Mouse (Mus musculus) thymus, adult 2 months (tissue): ENCODE measurements around the gene Plekhd1. TPM values are rescaled to one million over a fixed set of nuclear protein-coding genes. Genes with fewer than 3 reads are reported as not detected.

Experiments used
- DNase-seq: peaks from one replicate; pipeline ENCODE4 v3.0.0; 2021
- H3K27ac ChIP-seq: fragments of 200-500 bp; 2 replicates; pipeline ENCODE4 v1.5.1; 2012; ENCODE audit warnings: low read length, control low read depth; ENCODE audit not compliant: control insufficient read depth, insufficient read depth
- H3K27me3 ChIP-seq: fragments of 200-500 bp; 2 replicates; pipeline ENCODE4 v1.6.1; 2012; ENCODE audit warnings: mild to moderate bottlenecking, low read length, moderate library complexity, mixed read lengths; ENCODE audit not compliant: control insufficient read depth, insufficient read depth
- H3K36me3 ChIP-seq: fragments of 200-500 bp; 2 replicates; pipeline ENCODE4 v1.6.1; 2012; ENCODE audit warnings: mild to moderate bottlenecking, low read length, moderate library complexity; ENCODE audit not compliant: control insufficient read depth, insufficient read depth
- H3K4me1 ChIP-seq: fragments of 200-500 bp; replicated peaks from 2 replicates; pipeline ENCODE4 v1.6.1; 2012; ENCODE audit warnings: low read length; ENCODE audit not compliant: control insufficient read depth, insufficient read depth
- H3K4me3 ChIP-seq: fragments of 200-500 bp; 2 replicates; pipeline ENCODE4 v1.5.1; 2012; ENCODE audit warnings: mild to moderate bottlenecking, low read length, control low read depth, moderate library complexity; ENCODE audit not compliant: control insufficient read depth, insufficient read depth
- CTCF ChIP-seq: fragments of 200-500 bp; IDR thresholded peaks from 2 replicates; pipeline ENCODE4 v1.5.1; 2012; ENCODE audit warnings: mild to moderate bottlenecking, control low read depth, low read length, moderate library complexity, borderline replicate concordance; ENCODE audit not compliant: control insufficient read depth, poor library complexity, insufficient read depth; ENCODE audit errors: extremely low read depth
- POLR2A ChIP-seq: fragments of 200-500 bp; IDR thresholded peaks from 2 replicates; pipeline ENCODE4 v1.6.1; 2012; ENCODE audit warnings: mild to moderate bottlenecking, low read length, control low read depth, moderate library complexity; ENCODE audit not compliant: control insufficient read depth, poor library complexity, insufficient read depth; ENCODE audit errors: extremely low read depth
- WGBS: fragments of 180-500 bp; shearing (Covaris S2); methylation state at CpG from one replicate; pipeline ENCODE4 v1.1.7; 2018; 5-methylcytosine and 5-hydroxymethylcytosine counted together
- polyA plus RNA-seq: library from polyadenylated mRNA; depleted of rRNA; stranded (reverse); fragments of >200 nt; gene quantifications from 2 replicates; pipeline ENCODE4 v1.2.3, GENCODE M21; 2012

Plekhd1 gene
- polyA plus RNA-seq, 1 experiment, result 0.20 TPM

GRCm38 (mm10) chr12:80698526-80699143, 6.2 kb downstream of the Plekhd1 start:
- Histone ChIP-seq H3K36me3 (no peaks in the 10 kb centered on the region), H3K4me3 (no peak overlapping the region), H3K4me1 (no peaks in the 10 kb centered on the region), H3K27ac (no peak overlapping the region), H3K27me3 (peaks cover under 1% of the 10 kb centered on the region; the same call in 1 of the 2 replicates)
- no peak for TF ChIP-seq POLR2A
- no peak for TF ChIP-seq CTCF
- 96% methylated on average over 5 of the region's 5 CpGs for WGBS
- no peak for DNase-seq

GRCm38 (mm10) chr12:80699144-80699531, 6.7 kb downstream of the Plekhd1 start:
- Histone ChIP-seq H3K4me1 (no peaks in the 10 kb centered on the region), H3K36me3 (no peaks in the 10 kb centered on the region), H3K27ac (no peak overlapping the region), H3K4me3 (no peak overlapping the region), H3K27me3 (no peaks in the 10 kb centered on the region; the same call in 1 of the 2 replicates)
- TF ChIP-seq POLR2A, result no peak
- TF ChIP-seq CTCF, result no peak
- DNase-seq, result no peak
- WGBS, result 81% methylated on average over 2 of the region's 2 CpGs

GRCm38 (mm10) chr12:80701332-80701731, 8.9 kb downstream of the Plekhd1 start:
- H3K27me3 ChIP-seq, result no peaks in the 10 kb centered on the region; the same call in 1 of the 2 replicates
- H3K36me3 ChIP-seq, result no peaks in the 10 kb centered on the region
- no peaks in the 10 kb centered on the region for H3K4me1 ChIP-seq
- TF ChIP-seq POLR2A (no peak), CTCF (no peak)
- WGBS, result 89% methylated on average over 7 of the region's 7 CpGs
- H3K4me3 ChIP-seq, result no peak overlapping the region
- DNase-seq, result no peak
- no peak overlapping the region for H3K27ac ChIP-seq

GRCm38 (mm10) chr12:80706208-80706914, 14.0 kb downstream of the Plekhd1 start:
- DNase-seq, result no peak
- no peaks in the 10 kb centered on the region; the same call in 1 of the 2 replicates for H3K27me3 ChIP-seq
- WGBS, result 69% methylated on average over 11 of the region's 11 CpGs

GRCm38 (mm10) chr12:80706915-80707604, 14.7 kb downstream of the Plekhd1 start:
- Histone ChIP-seq H3K27me3 (no peaks in the 10 kb centered on the region), H3K36me3 (no peaks in the 10 kb centered on the region), H3K4me1 (no peaks in the 10 kb centered on the region), H3K4me3 (no peak overlapping the region), H3K27ac (no peak overlapping the region)
- no peak for TF ChIP-seq CTCF
- no peak for TF ChIP-seq POLR2A
- WGBS, result 52% methylated on average over 6 of the region's 6 CpGs
- no peak for DNase-seq

More at GRCm38 (mm10) chr12:80706208-80706914, 14.0 kb downstream of the Plekhd1 start:
- H3K4me3 ChIP-seq, result no peak overlapping the region
- no peak overlapping the region for H3K27ac ChIP-seq
- H3K4me1 ChIP-seq, result no peaks in the 10 kb centered on the region
- TF ChIP-seq CTCF, result no peak
- no peak for TF ChIP-seq POLR2A
- no peaks in the 10 kb centered on the region for H3K36me3 ChIP-seq

- DNase-seq, result no peak
Observed at GRCm38 (mm10) chr12:80715915-80716314, 23.5 kb downstream of the Plekhd1 start.

More at GRCm38 (mm10) chr12:80715915-80716314, 23.5 kb downstream of the Plekhd1 start:
- Histone ChIP-seq H3K4me3 (no peak overlapping the region), H3K27me3 (no peaks in the 10 kb centered on the region), H3K36me3 (no peaks in the 10 kb centered on the region), H3K4me1 (0 out of 2 replicates have a peak, but pooled peaks cover 2% of the 10 kb centered on the region), H3K27ac (no peak overlapping the region)
- WGBS, result 87% methylated on average over 6 of the region's 6 CpGs
- TF ChIP-seq CTCF, result no peak
- no peak for TF ChIP-seq POLR2A
